Mouse (Mus musculus): ENCODE measurements around the gene Lsg1. TPM values are rescaled to one million over a fixed set of nuclear protein-coding genes. Genes with fewer than 3 reads are reported as not detected.

Gene Lsg1
- total and polyA plus RNA-seq, 3 experiments = 58.8 to 84.4 TPM; not detected in 1

DNA sequence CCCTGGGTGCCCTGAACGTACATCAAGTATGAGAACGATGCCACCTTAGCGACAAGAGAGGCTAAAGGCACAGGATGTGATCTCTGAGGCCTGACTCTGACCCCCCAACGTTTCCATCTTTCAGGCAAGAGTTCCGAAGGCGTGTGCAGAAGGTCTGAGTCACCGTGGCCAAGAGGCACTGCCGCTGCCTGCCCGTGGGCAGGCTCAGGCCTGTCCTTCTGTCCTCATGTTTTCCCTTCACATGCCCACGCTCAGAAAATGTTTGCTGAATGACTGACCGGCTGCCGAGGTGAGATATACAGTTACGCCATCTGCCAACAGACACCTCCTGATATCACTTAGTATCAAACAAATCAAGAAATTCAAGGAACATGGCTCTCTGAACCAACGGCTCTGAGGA, 61.6 kb downstream of the Lsg1 start:
- Histone ChIP-seq H3K4me1 (ENCODE audit: control insufficient read depth in 1 of 2, insufficient read depth in 2 of 2, low read length in 2 of 2) (no peaks in the 10 kb centered on the region; a peak in 1 of 4 replicates), H3K27me3 (ENCODE audit: control insufficient read depth in 1 of 2, insufficient read depth in 2 of 2, low read length in 2 of 2) (no peaks in the 10 kb centered on the region), H3K79me2 (ENCODE audit: control insufficient read depth, insufficient read depth, low read length, poor library complexity) (no peaks in the 10 kb centered on the region), H3K9ac (ENCODE audit: control insufficient read depth, low read depth, low read length, poor library complexity, severe bottlenecking) (no peak overlapping the region), H3K9me3 (replicated peaks; ENCODE audit: insufficient read depth, low read length) (no peaks in the 10 kb centered on the region), H3K4me3 (ENCODE audit: control insufficient read depth in 1 of 2, insufficient read depth in 1 of 2, low read depth in 2 of 2, low read length in 2 of 2) (no peak overlapping the region), H3K36me3 (ENCODE audit: control insufficient read depth in 1 of 2, insufficient read depth in 2 of 2, low read length in 2 of 2) (no peaks in the 10 kb centered on the region), H3K27ac (ENCODE audit: control insufficient read depth, low read depth, low read length) (no peak overlapping the region)
- TF ChIP-seq MYC (IDR thresholded peaks at IDR 0.05; ENCODE audit: low read depth, low read length) (no peak), GATA1 (IDR thresholded peaks at IDR 0.05; ENCODE audit: low read depth, low read length) (no peak), MXI1 (IDR thresholded peaks at IDR 0.05; ENCODE audit: low read depth, low read length) (no peak), TBP (IDR thresholded peaks at IDR 0.05; ENCODE audit: low read depth, low read length) (no peak), MAFK (IDR thresholded peaks at IDR 0.05; ENCODE audit: borderline replicate concordance, low read depth, low read length) (no peak), RCOR1 (IDR thresholded peaks at IDR 0.05; ENCODE audit: low read depth, low read length) (no peak), NELFE (IDR thresholded peaks at IDR 0.05; ENCODE audit: low read depth, low read length) (no peak), POLR2AphosphoS2 (IDR thresholded peaks at IDR 0.05; ENCODE audit: low read length) (no peak), JUND (IDR thresholded peaks at IDR 0.05; ENCODE audit: low read depth, low read length) (no peak)
- DNase-seq (ENCODE audit: low read depth, low spot score) = no peak

DNA sequence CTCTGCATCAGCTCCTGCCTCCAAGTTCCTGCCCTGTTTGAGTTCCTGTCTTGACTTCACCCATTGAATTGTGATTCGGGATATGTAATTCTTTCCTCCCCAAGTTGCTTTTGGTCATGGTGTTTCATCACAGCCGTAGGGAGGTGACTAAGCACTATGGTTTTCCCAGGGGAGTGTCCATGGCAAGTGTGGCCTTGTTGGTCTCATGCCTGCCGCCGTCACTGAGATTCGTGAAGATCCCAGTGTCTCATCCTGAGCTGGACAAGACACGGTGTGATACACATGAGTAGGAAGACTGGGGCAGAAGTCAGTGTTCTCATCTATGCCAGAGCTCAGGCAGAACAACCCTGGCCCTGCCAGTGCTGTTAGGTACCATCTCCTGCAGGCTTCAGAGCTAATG, 62.9 kb downstream of the Lsg1 start:
- Histone ChIP-seq H3K79me2 (ENCODE audit: control insufficient read depth, insufficient read depth, low read length, poor library complexity) (no peaks in the 10 kb centered on the region), H3K27me3 (ENCODE audit: control insufficient read depth in 1 of 2, insufficient read depth in 2 of 2, low read length in 2 of 2) (no peaks in the 10 kb centered on the region), H3K4me3 (ENCODE audit: control insufficient read depth in 1 of 2, insufficient read depth in 1 of 2, low read depth in 2 of 2, low read length in 2 of 2) (no peak overlapping the region), H3K9me3 (replicated peaks; ENCODE audit: insufficient read depth, low read length) (no peaks in the 10 kb centered on the region), H3K9ac (ENCODE audit: control insufficient read depth, low read depth, low read length, poor library complexity, severe bottlenecking) (no peak overlapping the region), H3K4me1 (ENCODE audit: control insufficient read depth in 1 of 2, insufficient read depth in 2 of 2, low read length in 2 of 2) (no peaks in the 10 kb centered on the region; a peak in 1 of 4 replicates), H3K27ac (ENCODE audit: control insufficient read depth, low read depth, low read length) (no peak overlapping the region), H3K36me3 (ENCODE audit: control insufficient read depth in 1 of 2, insufficient read depth in 2 of 2, low read length in 2 of 2) (no peaks in the 10 kb centered on the region)
- TF ChIP-seq CHD1 (IDR thresholded peaks at IDR 0.05; ENCODE audit: low read depth, low read length) (no peak), MAFK (IDR thresholded peaks at IDR 0.05; ENCODE audit: borderline replicate concordance, low read depth, low read length) (no peak), ZC3H11A (IDR thresholded peaks at IDR 0.05; ENCODE audit: low read depth, low read length) (no peak), USF1 (IDR thresholded peaks at IDR 0.05; ENCODE audit: low read depth, low read length) (no peak), CTCF (IDR thresholded peaks at IDR 0.05 in 2 of 3, conservative IDR thresholded peaks at IDR 0.05 in 1 of 3; ENCODE audit: control insufficient read depth in 1 of 3, insufficient read depth in 1 of 3, low read depth in 2 of 3, low read length in 3 of 3, poor library complexity in 1 of 3, severe bottlenecking in 1 of 3) (no peak)
- DNase-seq (ENCODE audit: low read depth, low spot score) = no peak

DNA sequence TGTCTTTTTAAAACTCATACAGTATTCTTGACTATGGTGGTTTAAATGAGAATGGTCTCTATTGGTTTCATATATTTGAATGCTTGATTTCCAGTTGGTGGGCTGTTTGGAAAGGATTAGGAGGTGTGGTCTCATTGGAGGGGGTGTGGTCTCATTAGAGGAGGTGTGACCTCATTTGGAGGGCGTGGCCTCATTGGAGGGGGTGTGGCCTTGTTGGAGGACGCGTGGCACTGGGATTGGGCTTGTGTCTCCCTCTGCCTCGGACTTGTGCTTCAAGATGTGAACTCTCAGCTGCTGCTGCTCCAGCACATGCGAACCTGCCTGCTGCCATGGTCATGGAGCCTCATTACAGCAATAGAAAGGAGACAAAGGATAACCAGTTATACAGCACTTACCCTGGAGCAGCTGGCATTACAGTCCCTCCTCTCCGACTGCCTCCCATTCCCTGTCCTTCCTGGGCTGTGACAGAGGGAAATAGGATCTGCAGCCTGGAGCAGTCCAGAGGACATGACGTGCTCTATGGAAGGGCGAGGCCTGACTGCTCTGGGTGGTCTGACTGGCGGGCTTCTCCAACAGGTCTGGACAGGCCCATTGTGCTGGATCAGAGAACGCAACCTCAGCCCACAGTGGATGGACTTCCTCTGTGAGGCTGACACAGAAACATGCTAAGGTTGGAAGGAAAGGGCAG, 65.0 kb downstream of the Lsg1 start:
- Histone ChIP-seq H3K27me3 (ENCODE audit: control insufficient read depth in 1 of 2, insufficient read depth in 2 of 2, low read length in 2 of 2) (no peaks in the 10 kb centered on the region), H3K9ac (ENCODE audit: control insufficient read depth, low read depth, low read length, poor library complexity, severe bottlenecking) (no peak overlapping the region), H3K36me3 (ENCODE audit: control insufficient read depth in 1 of 2, insufficient read depth in 2 of 2, low read length in 2 of 2) (no peaks in the 10 kb centered on the region; a peak in 1 of 4 replicates), H3K79me2 (ENCODE audit: control insufficient read depth, insufficient read depth, low read length, poor library complexity) (no peaks in the 10 kb centered on the region), H3K9me3 (replicated peaks; ENCODE audit: insufficient read depth, low read length) (no peaks in the 10 kb centered on the region), H3K4me3 (ENCODE audit: control insufficient read depth in 1 of 2, insufficient read depth in 1 of 2, low read depth in 2 of 2, low read length in 2 of 2) (no peak overlapping the region), H3K27ac (ENCODE audit: control insufficient read depth, low read depth, low read length) (no peak overlapping the region), H3K4me1 (ENCODE audit: control insufficient read depth in 1 of 2, insufficient read depth in 2 of 2, low read length in 2 of 2) (peaks cover 0 to 3% of the 10 kb centered on the region in 2 experiments; a peak in 2 of 4 replicates)
- no peak for DNase-seq (ENCODE audit: low read depth, low spot score)
- TF ChIP-seq ZKSCAN1 (IDR thresholded peaks at IDR 0.05; ENCODE audit: low read depth, low read length) (no peak), SMC3 (IDR thresholded peaks at IDR 0.05; ENCODE audit: low read depth, low read length) (no peak), EP300 (IDR thresholded peaks at IDR 0.05; ENCODE audit: low read depth in 1 of 2, low read length in 2 of 2) (no peak), E2F4 (IDR thresholded peaks at IDR 0.05; ENCODE audit: borderline replicate concordance, low read depth, low read length) (no peak), KAT2A (conservative IDR thresholded peaks at IDR 0.05; ENCODE audit: low read depth, low read length) (no peak), MAFK (IDR thresholded peaks at IDR 0.05; ENCODE audit: borderline replicate concordance, low read depth, low read length) (no peak), POLR2A (IDR thresholded peaks at IDR 0.05; ENCODE audit: control insufficient read depth in 1 of 2, insufficient read depth in 1 of 2, low read depth in 1 of 2, low read length in 2 of 2, poor library complexity in 1 of 2) (no peak), TCF12 (IDR thresholded peaks at IDR 0.05; ENCODE audit: low read depth, low read length) (no peak), POLR2AphosphoS5 (IDR thresholded peaks at IDR 0.05; ENCODE audit: borderline replicate concordance, low read depth, low read length) (no peak), GATA1 (IDR thresholded peaks at IDR 0.05; ENCODE audit: low read depth, low read length) (no peak), POLR2AphosphoS2 (IDR thresholded peaks at IDR 0.05; ENCODE audit: low read length) (no peak), RAD21 (IDR thresholded peaks at IDR 0.05; ENCODE audit: low read depth, low read length) (no peak), NRF1 (IDR thresholded peaks at IDR 0.05; ENCODE audit: insufficient read depth, low read depth, low read length, poor library complexity, severe bottlenecking) (no peak), JUND (IDR thresholded peaks at IDR 0.05; ENCODE audit: low read depth, low read length) (no peak), RCOR1 (IDR thresholded peaks at IDR 0.05; ENCODE audit: low read depth, low read length) (no peak), ZMIZ1 (IDR thresholded peaks at IDR 0.05; ENCODE audit: low read depth, low read length) (no peak), TAL1 (IDR thresholded peaks at IDR 0.05; ENCODE audit: low read length) (no peak)
